Mouse (Mus musculus): ENCODE measurements at regions not wholly inside any gene's neighbourhood (a gene's known extent, or its start where the extent isn't known, plus 50 kb on each side); places are given as distances from the start of the nearest gene placed in this dataset.

DNA sequence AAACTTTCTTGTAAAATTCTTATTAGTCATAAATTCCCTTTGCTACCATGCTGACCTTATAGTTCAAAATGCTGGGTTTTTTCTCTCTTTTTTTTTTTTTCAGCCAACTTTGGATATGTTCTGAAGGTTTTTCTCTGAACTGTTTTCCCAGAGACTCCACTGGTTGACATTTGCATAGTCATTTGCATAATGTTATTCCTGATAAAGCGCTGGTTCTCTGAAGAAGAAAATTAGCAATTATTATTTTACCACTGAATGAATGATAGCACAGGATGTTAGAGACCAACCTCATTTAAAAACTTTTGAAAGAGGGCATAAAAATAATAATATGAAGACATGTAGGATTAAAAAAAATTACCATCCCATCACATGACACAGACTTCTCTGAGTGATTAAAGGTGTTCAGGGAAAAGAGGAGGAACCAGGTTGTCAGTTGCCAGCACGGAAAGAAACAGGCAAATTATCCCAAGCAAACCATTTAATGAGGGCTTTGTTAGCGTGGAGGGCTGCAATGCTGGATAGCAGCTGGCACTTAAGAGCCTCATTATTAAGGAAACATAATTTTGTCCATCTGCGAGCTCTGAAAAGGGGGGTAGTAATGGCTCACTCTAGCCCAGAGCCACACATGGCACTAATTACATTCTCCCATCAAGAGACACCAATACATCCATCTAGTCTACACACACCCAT, 171.9 kb upstream of the Nabp1 start:
- peak; percentile 34 for DNase-seq
- intact Hi-C loops (cut with DNase I) = loop anchor here (10.0 kb wide), 1 partner anchor 445 kb away; no protein-coding TSS in a partner anchor

DNA sequence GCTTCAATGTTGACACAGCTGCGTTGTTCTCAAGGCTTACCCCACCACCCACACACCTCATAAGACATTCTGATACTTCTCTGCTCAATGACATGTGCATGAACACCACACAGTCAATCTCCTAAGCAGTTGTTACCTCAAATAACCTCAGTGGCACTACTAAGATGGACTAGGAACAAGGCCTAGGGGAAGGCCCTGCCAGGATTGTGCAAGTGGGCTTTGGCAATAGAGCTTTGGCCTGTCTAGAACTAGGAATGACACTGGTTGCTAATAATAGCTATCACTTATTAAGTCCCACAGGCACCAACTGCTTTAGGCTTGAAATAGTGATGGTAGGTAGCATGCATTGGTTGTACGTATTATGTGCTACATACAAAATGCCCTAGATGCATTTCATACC, 169.7 kb upstream of the Nabp1 start:
- intact Hi-C loops (cut with DNase I) = loop anchor here (10.0 kb wide), 1 partner anchor 447 kb away; no protein-coding TSS in a partner anchor
- DNase-seq = no peak

DNA sequence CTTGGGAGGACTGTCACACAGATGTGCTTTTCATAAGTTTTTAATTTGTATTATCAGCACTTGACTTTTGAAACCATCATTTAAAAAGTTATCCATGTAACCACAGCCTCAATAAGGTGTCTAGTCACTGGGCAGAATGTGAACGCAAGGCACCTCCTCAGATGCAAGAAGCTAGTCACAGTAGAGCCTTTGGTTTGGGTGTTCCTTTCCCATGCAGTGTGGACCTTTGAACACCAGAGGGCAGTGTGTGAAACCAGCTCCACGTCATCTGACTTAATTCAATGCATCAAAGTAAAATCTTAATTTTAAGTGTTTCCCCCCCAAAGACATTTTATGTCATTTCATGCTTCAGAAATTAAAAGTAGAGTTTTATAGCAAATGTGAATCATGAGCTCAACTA, 166.2 kb upstream of the Nabp1 start:
- DNase-seq = peak; percentile 72
- intact Hi-C loops (cut with DNase I) = loop anchor here (10.0 kb wide), 1 partner anchor 450 kb away; no protein-coding TSS in a partner anchor

DNA sequence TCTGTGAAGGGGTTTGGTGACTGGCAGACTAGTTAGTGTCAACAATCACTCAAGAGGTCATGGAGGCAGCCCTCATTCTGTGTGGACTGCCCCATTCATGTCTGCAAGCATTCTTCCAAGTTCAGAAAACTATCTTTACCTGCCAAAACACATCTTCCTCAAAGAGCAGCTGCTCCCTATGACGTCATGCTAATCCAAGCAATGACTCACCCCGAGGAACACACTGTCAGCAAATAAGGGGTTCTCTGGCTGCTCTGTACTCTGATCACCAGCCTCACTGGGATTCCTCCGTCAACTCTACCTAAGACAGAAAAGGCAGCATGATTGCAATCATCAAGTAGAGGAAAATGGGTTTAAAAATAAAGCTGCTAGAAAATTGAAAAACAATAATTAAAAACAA, 165.4 kb upstream of the Nabp1 start:
- intact Hi-C loops (cut with DNase I) = loop anchor here (10.0 kb wide), 1 partner anchor 451 kb away; no protein-coding TSS in a partner anchor
- DNase-seq = no peak

DNA sequence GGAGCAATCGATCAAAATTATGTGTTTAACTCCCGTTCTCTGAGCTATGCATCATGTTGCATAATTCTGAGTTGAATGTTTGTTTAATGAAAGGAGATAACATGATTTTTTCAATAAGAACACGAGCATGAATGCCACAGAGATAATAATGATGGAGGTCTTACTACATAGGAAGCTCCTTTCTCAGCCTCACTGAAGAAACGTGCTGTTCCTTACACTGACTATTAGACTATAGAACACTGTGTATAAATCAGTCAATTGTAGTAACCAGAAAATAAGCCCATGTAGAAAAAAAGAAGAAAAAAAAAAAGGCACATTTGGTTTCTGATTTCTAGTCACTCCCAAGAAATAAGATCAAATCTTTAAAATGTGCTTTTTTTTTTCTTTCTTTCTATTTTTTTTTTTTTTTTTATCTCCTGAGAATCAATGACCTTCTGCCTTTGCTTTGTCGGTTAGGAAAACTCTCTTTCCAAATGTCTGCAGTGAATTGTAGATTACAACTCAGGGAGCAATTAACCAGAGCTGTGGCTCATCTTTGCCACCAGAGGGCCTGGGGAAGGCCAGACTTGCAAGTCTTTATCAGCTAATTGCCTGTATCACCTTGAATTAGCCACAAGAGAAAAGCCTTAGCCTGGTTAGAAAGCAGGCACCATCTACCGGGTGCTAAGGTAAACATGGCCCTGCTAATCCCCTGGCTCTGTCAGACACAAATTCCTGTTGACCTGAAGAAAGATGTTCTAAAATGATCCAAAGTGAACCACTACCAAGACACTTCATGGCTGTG, 160.5 kb upstream of the Nabp1 start:
- intact Hi-C loops (cut with DNase I) = no loop called here
- no peak for DNase-seq

DNA sequence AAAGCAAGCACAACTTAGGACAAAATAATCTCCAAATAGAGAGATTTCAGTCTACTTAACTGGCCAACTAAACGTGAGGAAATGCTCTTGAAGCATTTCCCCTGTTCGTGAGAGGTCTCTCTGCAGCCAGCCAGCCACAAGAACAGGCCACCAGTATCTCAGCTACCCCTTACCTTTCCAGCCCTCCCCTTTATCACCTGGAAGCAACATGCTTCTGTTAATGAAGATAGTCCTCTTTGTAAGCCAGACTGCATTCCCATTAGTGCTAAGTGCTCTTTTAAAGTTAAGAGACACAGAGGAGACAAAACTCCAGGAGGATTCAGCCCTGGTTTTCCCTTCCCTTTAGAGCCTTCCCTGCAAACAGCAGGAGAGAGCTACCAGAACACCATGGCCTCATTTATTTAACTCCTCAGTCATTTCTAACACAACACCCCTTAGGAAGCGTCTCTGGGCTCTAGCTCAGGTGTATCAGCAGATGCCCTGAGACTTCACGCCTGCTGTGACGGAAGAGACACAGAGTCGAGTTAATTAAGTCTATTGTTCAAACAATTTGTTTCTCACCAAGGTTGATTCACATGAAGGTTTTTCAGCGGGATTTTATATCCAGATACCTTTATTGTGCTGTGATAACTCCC, 157.8 kb upstream of the Nabp1 start:
- intact Hi-C loops (cut with DNase I) = no loop called here
- DNase-seq = no peak

DNA sequence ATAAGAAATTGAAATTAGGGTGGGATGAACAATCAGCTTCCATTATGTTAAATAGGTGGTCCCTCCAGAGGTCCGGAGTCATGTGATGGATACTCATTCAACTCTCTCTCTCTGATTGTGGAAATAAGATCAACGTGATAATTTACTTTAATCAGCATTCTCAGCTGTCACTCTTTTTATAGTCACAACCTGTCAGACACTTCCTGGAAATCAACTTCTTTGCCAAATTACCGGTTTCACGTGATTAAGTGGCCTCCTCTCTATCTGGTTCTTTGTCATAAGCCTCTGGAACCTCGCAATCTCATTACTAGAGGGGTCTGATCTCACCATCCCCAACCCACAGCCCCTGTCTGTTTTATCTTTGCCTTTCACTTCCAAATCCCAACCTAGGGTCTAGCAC, 155.6 kb upstream of the Nabp1 start:
- intact Hi-C loops (cut with DNase I) = no loop called here

DNA sequence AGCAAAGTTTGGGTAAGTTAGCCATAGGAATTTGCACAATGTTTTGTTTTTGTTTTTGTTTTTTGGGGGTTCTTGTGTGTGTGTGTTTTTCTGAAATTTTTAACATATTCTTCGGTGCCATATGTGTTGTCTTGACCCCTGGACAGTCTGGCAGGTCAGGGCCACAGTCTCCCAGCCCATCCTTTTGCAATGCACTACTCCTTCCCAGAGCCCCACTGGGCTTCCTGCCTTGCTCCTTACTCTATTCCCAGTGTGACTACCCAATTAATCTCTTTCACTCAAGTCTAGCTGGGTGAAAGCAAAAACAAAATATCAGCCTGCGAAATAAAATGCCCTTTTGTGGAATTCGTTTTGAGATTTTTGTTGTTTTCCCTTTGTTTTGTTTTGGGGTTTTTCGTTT, 154.6 kb upstream of the Nabp1 start:
- DNase-seq = no peak
- intact Hi-C loops (cut with DNase I) = no loop called here

More for the DNA sequence above, 155.6 kb upstream of the Nabp1 start:
- DNase-seq = no peak

DNA sequence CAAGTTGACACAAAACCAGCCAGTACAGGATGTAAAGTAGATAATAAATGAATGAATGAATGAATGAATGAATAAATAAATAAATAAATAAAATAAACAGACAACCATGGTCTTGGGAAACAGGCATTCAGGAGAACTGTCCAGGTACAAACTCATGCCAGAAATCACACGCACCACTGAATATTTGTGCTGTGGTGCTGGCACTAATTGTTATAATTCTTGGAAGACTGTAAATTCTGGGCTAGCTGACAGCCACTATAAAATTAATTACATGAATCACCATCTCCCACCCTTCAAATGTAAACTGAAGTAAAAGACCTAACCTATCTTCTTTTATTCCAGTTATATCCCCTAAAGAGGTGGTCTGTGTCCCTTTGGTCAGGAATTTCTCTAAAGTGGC, 151.6 kb upstream of the Nabp1 start:
- intact Hi-C loops (cut with DNase I) = no loop called here
- DNase-seq = peak; percentile 37

DNA sequence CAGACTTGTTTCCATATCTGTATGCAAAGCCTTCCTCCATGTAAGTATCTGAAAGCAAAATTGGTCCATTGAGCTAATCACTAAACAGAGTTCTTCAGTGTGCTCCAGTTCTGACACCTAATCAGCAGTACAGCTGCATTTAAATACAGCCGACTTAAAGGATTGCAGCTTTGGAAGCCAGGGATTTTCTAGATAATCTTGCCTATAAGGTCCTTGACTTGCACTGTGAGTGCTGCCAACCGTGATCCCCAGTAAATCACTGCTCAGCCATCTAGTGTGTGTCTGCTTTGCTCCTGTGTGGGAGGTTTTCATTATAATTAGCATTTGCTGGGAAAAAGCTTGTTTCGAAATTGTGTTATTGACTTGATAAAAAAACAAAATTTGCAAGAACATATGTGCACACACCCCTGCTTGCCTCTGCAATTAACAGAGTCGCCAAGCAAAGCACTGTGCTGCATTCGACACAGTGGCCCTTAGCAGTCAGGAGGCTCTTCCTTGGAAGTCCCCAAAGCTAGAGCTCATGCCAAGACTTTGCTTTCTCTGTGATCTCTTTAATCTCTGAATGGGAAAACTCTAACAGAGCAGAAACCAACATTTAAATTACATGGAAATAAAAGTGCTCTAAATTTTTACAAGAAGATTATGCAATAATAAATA, 150.0 kb upstream of the Nabp1 start:
- no peak for DNase-seq
- intact Hi-C loops (cut with DNase I) = no loop called here

DNA sequence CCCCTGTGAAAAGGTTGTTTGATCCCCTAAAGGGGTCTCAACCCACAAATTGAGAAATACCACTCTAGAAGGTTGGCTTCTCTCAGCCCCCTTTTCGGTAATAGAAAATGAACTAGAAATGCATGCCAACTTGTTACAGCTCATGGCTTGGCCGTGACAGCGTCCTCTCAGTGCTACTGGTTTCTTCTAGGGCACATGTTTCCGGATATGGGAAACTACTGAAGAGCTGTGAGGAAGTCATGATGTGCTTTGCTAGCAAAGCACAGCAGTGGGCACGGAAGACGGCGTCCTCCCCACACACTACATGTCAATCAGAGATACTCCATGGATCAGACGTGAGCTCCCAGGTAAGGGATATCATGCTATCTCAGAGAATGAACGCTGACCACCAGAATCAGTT, 148.1 kb upstream of the Nabp1 start:
- no peak for DNase-seq
- intact Hi-C loops (cut with DNase I) = no loop called here

DNA sequence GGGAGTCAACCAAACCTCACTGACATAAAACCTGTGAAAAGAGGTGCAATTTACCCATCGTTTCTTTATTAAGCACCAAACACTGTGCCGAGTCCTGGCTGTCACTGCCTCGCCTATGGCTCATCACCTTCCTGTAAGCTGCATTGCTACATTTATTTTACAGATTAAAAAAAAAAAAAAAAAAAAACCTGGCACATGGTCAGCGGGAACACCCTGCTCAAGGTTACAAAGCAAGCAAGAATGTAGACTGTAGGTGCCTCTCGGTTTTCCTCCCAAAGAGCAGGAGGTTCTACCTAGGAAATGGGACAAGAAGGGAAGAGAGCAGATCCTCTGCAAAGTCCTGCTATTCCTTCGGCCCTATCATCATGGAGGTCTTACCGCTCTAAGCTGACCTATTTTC, 146.9 kb upstream of the Nabp1 start:
- intact Hi-C loops (cut with DNase I) = no loop called here
- DNase-seq = no peak

DNA sequence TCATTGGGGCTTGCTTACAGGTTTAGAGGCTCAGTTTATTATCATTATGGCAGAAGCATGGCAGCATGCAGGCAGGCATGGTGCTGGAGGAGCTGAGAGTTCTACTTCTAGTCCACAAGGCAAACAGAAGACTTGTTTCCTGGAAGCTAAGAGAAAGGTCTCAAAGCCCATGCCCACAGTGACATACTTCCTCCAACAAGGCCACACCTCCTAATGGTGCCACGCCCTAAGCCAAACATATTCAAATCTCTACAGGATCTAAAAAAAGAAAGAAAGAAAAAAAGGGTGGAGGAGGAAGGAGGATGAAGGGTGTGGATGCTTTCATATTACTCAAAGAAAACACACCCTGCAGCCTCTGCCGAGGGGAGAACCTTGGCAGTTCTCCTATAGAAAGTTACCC, 146.3 kb upstream of the Nabp1 start:
- intact Hi-C loops (cut with DNase I) = no loop called here
- no peak for DNase-seq

DNA sequence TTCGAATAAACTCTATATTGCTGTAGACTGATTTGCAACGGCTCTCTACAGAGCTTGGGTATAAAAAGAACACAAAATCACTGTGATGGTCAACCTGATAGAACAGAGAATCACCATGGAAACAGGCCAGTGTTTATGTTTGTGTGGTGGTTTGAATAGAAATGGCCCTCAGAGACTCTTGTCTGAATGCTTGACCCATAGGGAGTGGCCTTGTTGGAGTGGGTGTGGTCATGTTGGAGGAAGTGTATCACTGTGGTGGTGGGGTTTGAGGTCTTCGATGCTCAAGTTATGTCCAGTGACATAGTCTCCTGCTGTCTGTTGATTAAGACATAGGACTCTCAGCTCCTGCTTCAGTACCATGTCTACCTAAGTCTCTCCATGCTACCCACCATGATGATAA, 144.8 kb upstream of the Nabp1 start:
- intact Hi-C loops (cut with DNase I) = no loop called here
- no peak for DNase-seq

DNA sequence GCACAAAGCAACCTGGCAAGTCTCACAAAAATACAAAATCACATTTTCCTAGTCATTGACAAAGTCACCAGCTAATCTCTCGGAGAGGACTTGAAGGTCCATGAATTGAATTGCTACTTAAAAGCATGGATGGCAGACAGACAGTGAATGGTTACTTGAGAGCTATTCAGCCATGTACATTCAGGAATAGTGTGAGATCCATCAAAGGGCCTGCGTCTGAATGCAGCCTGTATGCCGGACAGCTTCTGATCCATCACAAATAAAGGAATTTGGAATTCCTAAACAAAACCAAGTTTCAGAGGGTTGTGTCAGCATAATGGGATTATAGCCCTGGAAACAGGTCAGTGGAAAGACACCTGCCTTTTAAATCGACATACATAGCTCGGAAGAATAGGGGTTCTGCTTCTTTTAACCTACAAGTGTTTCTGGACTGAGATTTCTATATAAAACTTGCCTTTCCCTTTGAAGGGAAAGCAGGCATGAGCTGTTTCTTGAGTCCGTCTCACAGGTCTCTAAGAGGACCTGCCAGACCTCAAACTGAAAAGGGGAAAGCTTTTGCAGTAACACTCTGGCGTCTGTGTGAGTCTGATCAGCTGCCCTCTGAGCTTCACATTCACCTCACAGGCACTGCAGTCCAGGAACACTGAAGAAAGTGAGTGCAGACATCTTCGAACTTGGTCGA, 144.1 kb upstream of the Nabp1 start:
- intact Hi-C loops (cut with DNase I) = no loop called here
- no peak for DNase-seq

DNA sequence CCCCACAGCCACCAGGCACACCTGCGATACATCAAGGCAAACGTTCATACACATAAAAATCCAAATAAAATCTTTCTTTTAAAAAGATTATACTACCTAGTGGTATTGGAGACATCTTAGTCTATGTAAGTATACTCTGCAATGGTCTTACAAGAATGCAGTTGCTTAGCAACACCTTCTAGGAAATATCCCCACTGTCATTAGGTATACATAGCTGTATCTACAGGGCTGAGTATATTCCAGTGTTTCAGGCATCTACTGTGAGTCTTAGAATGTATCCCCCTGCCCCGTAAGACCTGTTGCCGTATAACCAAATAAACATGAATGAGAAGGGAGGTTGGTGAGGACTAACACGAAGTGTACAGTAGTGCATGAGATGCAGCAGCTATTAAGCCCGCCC, 142.8 kb upstream of the Nabp1 start:
- intact Hi-C loops (cut with DNase I) = no loop called here
- DNase-seq = no peak

DNA sequence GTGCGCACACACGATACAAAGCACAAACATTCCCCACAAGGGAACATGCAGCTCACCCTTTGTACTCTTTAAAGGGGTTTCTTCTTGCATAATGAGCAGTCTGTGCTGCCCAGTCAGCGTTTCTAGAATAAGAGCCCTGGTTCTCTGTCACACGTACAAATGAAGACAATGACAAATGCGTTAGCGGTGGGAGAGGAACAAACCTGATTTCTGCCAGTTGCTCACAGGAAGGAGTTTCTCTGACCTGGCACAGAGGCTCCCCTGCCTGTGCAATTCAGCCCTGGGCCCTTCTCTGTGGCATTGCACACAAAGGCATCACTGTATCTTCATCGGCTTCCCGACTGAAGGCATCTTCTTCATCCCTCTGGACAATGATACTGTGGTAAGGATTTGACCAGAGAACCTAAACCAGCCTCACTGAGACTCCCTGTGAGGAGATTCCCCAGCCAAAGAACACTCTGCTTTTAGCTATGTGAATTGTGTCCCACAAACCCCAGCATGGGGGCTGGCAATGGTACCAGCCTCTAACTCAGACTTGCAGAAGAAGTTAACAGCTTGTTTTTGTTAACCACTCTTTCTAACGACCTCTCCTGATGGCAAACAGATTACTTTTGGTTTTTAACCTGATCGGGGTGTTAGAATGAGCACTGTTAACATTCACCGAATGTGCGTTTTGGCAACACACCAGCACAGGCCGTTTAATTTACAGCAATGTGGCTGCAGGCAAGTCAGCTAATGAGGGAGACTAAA, 139.5 kb upstream of the Nabp1 start:
- peak; percentile 38 for DNase-seq
- intact Hi-C loops (cut with DNase I) = no loop called here

DNA sequence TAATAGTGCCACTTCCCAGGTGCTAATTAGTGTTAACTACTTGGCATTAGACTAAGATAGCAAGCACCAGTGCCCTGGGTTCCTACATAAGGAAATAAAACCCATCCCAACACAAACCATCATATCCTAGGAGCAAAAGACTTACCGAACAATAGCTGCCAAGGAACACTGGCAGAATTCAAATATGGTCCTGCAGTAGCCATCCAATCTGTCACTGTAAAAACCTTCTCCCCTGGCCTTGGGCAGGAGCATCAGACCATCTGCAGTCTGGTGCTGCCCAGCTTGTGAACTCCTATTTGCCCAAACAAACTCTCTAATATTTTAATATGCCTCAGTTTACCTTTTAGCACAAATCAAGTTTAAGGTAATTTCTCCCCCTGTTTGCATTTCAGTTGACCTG, 137.9 kb upstream of the Nabp1 start:
- intact Hi-C loops (cut with DNase I) = no loop called here
- DNase-seq = no peak

DNA sequence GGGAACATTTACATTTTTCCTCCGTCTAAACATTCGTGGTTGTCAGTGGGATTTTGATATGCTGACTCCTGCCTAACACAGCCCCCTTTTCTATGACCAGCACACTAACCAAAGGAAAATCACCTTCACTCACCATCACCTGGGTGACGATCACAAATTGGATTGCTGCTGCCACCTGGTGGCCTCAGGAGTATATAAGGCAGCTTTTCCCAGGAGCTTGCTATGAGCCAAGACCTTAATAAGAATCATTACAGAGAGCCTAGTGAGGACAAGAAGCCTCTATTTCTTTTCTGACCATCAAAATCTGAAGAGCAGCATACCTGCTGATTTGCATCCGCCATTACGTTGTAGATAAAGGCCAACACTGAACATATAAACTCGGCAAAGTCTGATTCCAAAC, 137.3 kb upstream of the Nabp1 start:
- intact Hi-C loops (cut with DNase I) = no loop called here
- DNase-seq = peak; percentile 61

DNA sequence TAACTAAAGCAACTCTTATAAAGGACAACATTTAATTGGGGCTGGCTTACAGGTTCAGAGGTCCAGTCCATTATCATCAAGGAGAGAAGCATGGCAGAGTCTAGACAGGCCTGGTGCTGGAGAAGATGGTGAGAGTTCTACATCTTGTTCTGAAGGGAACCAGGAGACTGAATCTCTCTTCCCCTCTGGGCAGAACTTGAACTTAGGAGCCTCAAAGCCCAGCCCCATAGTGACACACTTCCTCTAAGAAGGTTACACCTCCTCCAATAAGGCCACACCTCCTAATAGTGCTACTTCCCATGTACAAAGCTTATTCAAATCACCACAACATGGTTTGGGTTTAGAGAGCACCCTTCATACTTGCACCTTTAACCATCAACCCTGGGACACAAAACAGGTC, 136.5 kb upstream of the Nabp1 start:
- intact Hi-C loops (cut with DNase I) = no loop called here
- no peak for DNase-seq

Measured in left cerebral cortex, postnatal 4 days (tissue).